Mouse (Mus musculus): ENCODE measurements around the gene Gpr139. TPM values are rescaled to one million over a fixed set of nuclear protein-coding genes. Genes with fewer than 3 reads are reported as not detected.

Gene Gpr139
- total and polyA plus RNA-seq, 3 experiments: not detected

GRCm38 (mm10) chr7:119222706-119223105, 38.3 kb upstream of the Gpr139 start:
- no peak overlapping the region for H3K4me2 ChIP-seq (ENCODE audit: insufficient read depth, low read depth, poor library complexity, severe bottlenecking)
- no peak overlapping the region for H3K9ac ChIP-seq (ENCODE audit: insufficient read depth, low read depth)
- H3K9me3 ChIP-seq (replicated peaks; ENCODE audit: low read length): peaks cover 3% of the 10 kb centered on the region
- H3K27me3 ChIP-seq (replicated peaks): peaks cover 83% of the 10 kb centered on the region
- no peak for DNase-seq (ENCODE audit: extremely low read depth)
- no peak overlapping the region for H3K27ac ChIP-seq (ENCODE audit: insufficient read depth, low read depth)
- H3K79me2 ChIP-seq (replicated peaks; ENCODE audit: control insufficient read depth, extremely low read depth, insufficient read depth, poor library complexity, severe bottlenecking): no peaks in the 10 kb centered on the region
- no peaks in the 10 kb centered on the region for H3K4me1 ChIP-seq (ENCODE audit: control insufficient read depth in 1 of 2, insufficient read depth in 2 of 2)
- H3K36me3 ChIP-seq (replicated peaks in 1 of 2; ENCODE audit: control insufficient read depth in 1 of 2, insufficient read depth in 1 of 2, low read length in 1 of 2): no peaks in the 10 kb centered on the region
- dilution Hi-C loops (cut with MboI; ENCODE audit: extremely low pct_ligation_motif_present, extremely low pct_unique_long_range_greater_than_20kb, low sequenced_read_pairs): no loop called here
- TF ChIP-seq E2F4 (IDR thresholded peaks at IDR 0.05; ENCODE audit: insufficient replicate concordance, low read depth, low read length) (no peak), RAD21 (IDR thresholded peaks at IDR 0.05; ENCODE audit: low read depth, low read length) (no peak), UBTF (IDR thresholded peaks at IDR 0.05; ENCODE audit: low read depth, low read length) (no peak), MYC (IDR thresholded peaks at IDR 0.05; ENCODE audit: low read depth, low read length) (no peak), TBP (conservative IDR thresholded peaks at IDR 0.05; ENCODE audit: low read depth, low read length) (no peak), USF2 (conservative IDR thresholded peaks at IDR 0.05; ENCODE audit: low read depth, low read length) (no peak), JUND (conservative IDR thresholded peaks at IDR 0.05; ENCODE audit: low read depth, low read length) (no peak), RCOR1 (conservative IDR thresholded peaks at IDR 0.05; ENCODE audit: low read depth, low read length) (no peak), CHD2 (IDR thresholded peaks at IDR 0.05; ENCODE audit: low read length) (no peak), CHD1 (IDR thresholded peaks at IDR 0.05; ENCODE audit: low read depth, low read length) (no peak), ZNF384 (IDR thresholded peaks at IDR 0.05; ENCODE audit: low read depth, low read length) (no peak), PAX5 (IDR thresholded peaks at IDR 0.05; ENCODE audit: low read length) (no peak)
- H3K4me3 ChIP-seq (replicated peaks in 1 of 3; ENCODE audit: low read depth in 2 of 3, low read length in 2 of 3, poor library complexity in 1 of 3): no peak overlapping the region
- in situ Hi-C loops (cut with MboI; ENCODE audit: low pct_ligation_motif_present, low pct_unique_long_range_greater_than_20kb, low sequenced_read_pairs): no loop called here

- no peak for DNase-seq (ENCODE audit: extremely low read depth)
- H3K79me2 ChIP-seq (replicated peaks; ENCODE audit: control insufficient read depth, extremely low read depth, insufficient read depth, poor library complexity, severe bottlenecking): no peaks in the 10 kb centered on the region
- TF ChIP-seq MAZ (IDR thresholded peaks at IDR 0.05; ENCODE audit: low read depth, low read length) (no peak), NRF1 (IDR thresholded peaks at IDR 0.05; ENCODE audit: low read depth, low read length) (no peak), TBP (conservative IDR thresholded peaks at IDR 0.05; ENCODE audit: low read depth, low read length) (no peak), MXI1 (IDR thresholded peaks at IDR 0.05; ENCODE audit: low read depth, low read length) (no peak), CTCF (conservative IDR thresholded peaks at IDR 0.05 in 1 of 2, IDR thresholded peaks at IDR 0.05 in 1 of 2; ENCODE audit: low read depth in 2 of 2, low read length in 2 of 2) (no peak), MAX (IDR thresholded peaks at IDR 0.05; ENCODE audit: low read length) (no peak), ZMIZ1 (IDR thresholded peaks at IDR 0.05; ENCODE audit: low read depth, low read length) (no peak)
- H3K4me3 ChIP-seq (replicated peaks in 1 of 3; ENCODE audit: low read depth in 2 of 3, low read length in 2 of 3, poor library complexity in 1 of 3): no peak overlapping the region
- no peak overlapping the region for H3K27ac ChIP-seq (ENCODE audit: insufficient read depth, low read depth)
- no peaks in the 10 kb centered on the region for H3K36me3 ChIP-seq (replicated peaks in 1 of 2; ENCODE audit: control insufficient read depth in 1 of 2, insufficient read depth in 1 of 2, low read length in 1 of 2)
- dilution Hi-C loops (cut with MboI; ENCODE audit: extremely low pct_ligation_motif_present, extremely low pct_unique_long_range_greater_than_20kb, low sequenced_read_pairs) (no loop called here), in situ Hi-C loops (cut with MboI; ENCODE audit: low pct_ligation_motif_present, low pct_unique_long_range_greater_than_20kb, low sequenced_read_pairs) (no loop called here)
- H3K27me3 ChIP-seq (replicated peaks): peaks cover 73% of the 10 kb centered on the region
- H3K4me1 ChIP-seq (ENCODE audit: control insufficient read depth in 1 of 2, insufficient read depth in 2 of 2): no peaks in the 10 kb centered on the region
- H3K4me2 ChIP-seq (ENCODE audit: insufficient read depth, low read depth, poor library complexity, severe bottlenecking): no peak overlapping the region
- H3K9me3 ChIP-seq (replicated peaks; ENCODE audit: low read length): peaks cover 3% of the 10 kb centered on the region
- H3K9ac ChIP-seq (ENCODE audit: insufficient read depth, low read depth): no peak overlapping the region
Measured at GRCm38 (mm10) chr7:119219121-119219520, 34.7 kb upstream of the Gpr139 start.
